Mouse (Mus musculus) hindbrain, embryonic 14.5 days (tissue): ENCODE results near the gene Mien1. TPM values are rescaled to one million over a fixed set of nuclear protein-coding genes. Genes with fewer than 3 reads are reported as not detected.

Source experiments
- ATAC-seq: fragments of 200-750 bp; cut with Nextera tagmentation; 2 replicates; pipeline ENCODE4 v1.8.0; 2017; ENCODE audit warnings: moderate number of reproducible peaks, mild to moderate bottlenecking, moderate TSS enrichment, moderate library complexity; ENCODE audit not compliant: low FRiP score
- DNase-seq: peaks from one replicate; pipeline ENCODE4 v3.0.0-alpha.2; 2015; ENCODE audit warnings: low spot score
- H3K27ac ChIP-seq: fragments of 300-500 bp; sonication (generic); 2 replicates; pipeline ENCODE4 v1.5.1; 2014; ENCODE audit warnings: mild to moderate bottlenecking, moderate library complexity
- H3K27me3 ChIP-seq: fragments of 300-500 bp; sonication (generic); 2 replicates; pipeline ENCODE4 v1.6.1; 2014; ENCODE audit warnings: mild to moderate bottlenecking, low read length, mixed read lengths; ENCODE audit not compliant: control insufficient read depth, insufficient read depth
- H3K36me3 ChIP-seq: fragments of 300-500 bp; sonication (generic); replicated peaks from 2 replicates; pipeline ENCODE4 v1.6.1; 2014; ENCODE audit not compliant: control insufficient read depth, insufficient read depth
- H3K4me1 ChIP-seq: fragments of 300-500 bp; sonication (generic); replicated peaks from 2 replicates; pipeline ENCODE4 v1.6.1; 2014; ENCODE audit warnings: antibody characterized with exemption, low read length, mixed read lengths; ENCODE audit not compliant: control insufficient read depth, insufficient read depth
- H3K4me2 ChIP-seq: fragments of 300-500 bp; sonication (generic); replicated peaks from 2 replicates; pipeline ENCODE4 v1.6.1; 2014; ENCODE audit warnings: mild to moderate bottlenecking, moderate library complexity
- H3K4me3 ChIP-seq: fragments of 300-500 bp; sonication (generic); replicated peaks from 2 replicates; pipeline ENCODE4 v1.5.1; 2014; ENCODE audit warnings: mild to moderate bottlenecking, low read length
- H3K9ac ChIP-seq: fragments of 300-500 bp; sonication (generic); 2 replicates; pipeline ENCODE4 v1.6.1; 2014
- H3K9me3 ChIP-seq: fragments of 300-500 bp; sonication (generic); 2 replicates; pipeline ENCODE4 v1.6.1; 2016; ENCODE audit warnings: low read length; ENCODE audit not compliant: control insufficient read depth
- WGBS: fragments of 180-500 bp; shearing (Covaris S2); extraction: QIAGEN DNeasy Blood & Tissue Kit; methylation state at CpG from one replicate; pipeline ENCODE4 v1.1.7; 2014; 5-methylcytosine and 5-hydroxymethylcytosine counted together
- polyA plus RNA-seq: library from polyadenylated mRNA; unstranded; fragments of >200 nt; fragmentation: Nextera tagmentation; extraction: Ambion mirVana; gene quantifications from 2 replicates; pipeline ENCODE4 v1.2.1, GENCODE M21; 2014

Mien1 gene
- polyA plus RNA-seq, 1 experiment from 2014 or later, result 256 TPM

- WGBS, result 96% methylated on average over 1 of the region's 1 CpGs
- H3K9ac ChIP-seq, result no peak overlapping the region
- no peaks in the 10 kb centered on the region for H3K9me3 ChIP-seq
- no peak overlapping the region for H3K4me2 ChIP-seq
- H3K36me3 ChIP-seq, result no peaks in the 10 kb centered on the region
- no peak for DNase-seq
- no peak for ATAC-seq
- H3K27ac ChIP-seq, result no peak overlapping the region
- H3K27me3 ChIP-seq, result peaks cover 36% of the 10 kb centered on the region
- H3K4me1 ChIP-seq, result no peaks in the 10 kb centered on the region; the same call in 1 of the 2 replicates
- H3K4me3 ChIP-seq, result no peak overlapping the region
These were observed 4.9 kb upstream of the Mien1 start for GRCm38 (mm10) chr11:98443688-98444087.

- Histone ChIP-seq H3K4me2 (peak overlapping the region; percentile 85; the same call in 1 of the 2 replicates), H3K4me1 (no peaks in the 10 kb centered on the region; the same call in 1 of the 2 replicates), H3K27me3 (no peaks in the 10 kb centered on the region), H3K9me3 (no peaks in the 10 kb centered on the region), H3K36me3 (peaks cover 15% of the 10 kb centered on the region; the same call in 1 of the 2 replicates), H3K9ac (no peak overlapping the region), H3K27ac (no peak overlapping the region), H3K4me3 (no peak overlapping the region)
- 89% methylated on average over 6 of the region's 6 CpGs for WGBS
- no peak for ATAC-seq
- DNase-seq, result no peak
These were observed 1.4 kb downstream of the Mien1 start for GRCm38 (mm10) chr11:98437441-98437840.

- H3K36me3 ChIP-seq, result peaks cover 15% of the 10 kb centered on the region; the same call in 1 of the 2 replicates
- WGBS, result 87% methylated on average over 9 of the region's 9 CpGs
- no peak for DNase-seq
- ATAC-seq, result no peak
- H3K4me3 ChIP-seq, result no peak overlapping the region
- H3K9ac ChIP-seq, result no peak overlapping the region
- no peak overlapping the region for H3K4me2 ChIP-seq
- no peaks in the 10 kb centered on the region for H3K27me3 ChIP-seq
- no peaks in the 10 kb centered on the region; the same call in 1 of the 2 replicates for H3K4me1 ChIP-seq
- H3K27ac ChIP-seq, result no peak overlapping the region
- H3K9me3 ChIP-seq, result no peaks in the 10 kb centered on the region
These were observed 3.1 kb downstream of the Mien1 start for GRCm38 (mm10) chr11:98435723-98436122.

- Histone ChIP-seq H3K36me3 (peaks cover 15% of the 10 kb centered on the region; the same call in 1 of the 2 replicates), H3K4me1 (no peaks in the 10 kb centered on the region), H3K27me3 (no peaks in the 10 kb centered on the region), H3K4me2 (no peak overlapping the region), H3K9ac (no peak overlapping the region), H3K9me3 (no peaks in the 10 kb centered on the region), H3K4me3 (no peak overlapping the region), H3K27ac (no peak overlapping the region)
- 85% methylated on average over 9 of the region's 9 CpGs for WGBS
- ATAC-seq (no peak), DNase-seq (no peak)
These were observed 6.9 kb downstream of the Mien1 start for GRCm38 (mm10) chr11:98431743-98432502.

GRCm38 (mm10) chr11:98428436-98428835, 10.4 kb downstream of the Mien1 start:
- Histone ChIP-seq H3K4me3 (no peak overlapping the region), H3K27me3 (no peaks in the 10 kb centered on the region), H3K9me3 (no peaks in the 10 kb centered on the region), H3K27ac (no peak overlapping the region), H3K36me3 (no peaks in the 10 kb centered on the region), H3K9ac (no peak overlapping the region), H3K4me2 (no peak overlapping the region), H3K4me1 (no peaks in the 10 kb centered on the region)
- WGBS, result 86% methylated on average over 5 of the region's 5 CpGs
- ATAC-seq (no peak), DNase-seq (no peak)

- Histone ChIP-seq H3K4me2 (no peak overlapping the region), H3K9me3 (no peaks in the 10 kb centered on the region), H3K27me3 (no peaks in the 10 kb centered on the region), H3K4me1 (no peaks in the 10 kb centered on the region), H3K9ac (no peak overlapping the region), H3K27ac (no peak overlapping the region), H3K36me3 (no peaks in the 10 kb centered on the region), H3K4me3 (no peak overlapping the region)
- WGBS, result 90% methylated on average over 7 of the region's 7 CpGs
- ATAC-seq, result no peak
- no peak for DNase-seq
These were observed 12.2 kb downstream of the Mien1 start for GRCm38 (mm10) chr11:98426592-98426991.

GRCm38 (mm10) chr11:98418939-98419547, 19.7 kb downstream of the Mien1 start:
- Histone ChIP-seq H3K9me3 (no peaks in the 10 kb centered on the region), H3K4me1 (no peaks in the 10 kb centered on the region), H3K4me2 (no peak overlapping the region), H3K36me3 (no peaks in the 10 kb centered on the region), H3K27me3 (no peaks in the 10 kb centered on the region), H3K4me3 (no peak overlapping the region), H3K9ac (no peak overlapping the region), H3K27ac (no peak overlapping the region)
- DNase-seq, result no peak
- WGBS, result 88% methylated on average over 10 of the region's 10 CpGs
- no peak for ATAC-seq

- no peak for DNase-seq
- H3K27ac ChIP-seq, result no peak overlapping the region
- 63% methylated on average over 6 of the region's 6 CpGs for WGBS
- ATAC-seq, result no peak
- 0 out of 2 replicates have a peak, but pooled peaks cover under 1% of the 10 kb centered on the region for H3K27me3 ChIP-seq
- H3K9ac ChIP-seq, result no peak overlapping the region
- H3K4me2 ChIP-seq, result no peak overlapping the region
- no peaks in the 10 kb centered on the region for H3K9me3 ChIP-seq
- no peaks in the 10 kb centered on the region for H3K36me3 ChIP-seq
- H3K4me3 ChIP-seq, result no peak overlapping the region
- H3K4me1 ChIP-seq, result peaks cover 3% of the 10 kb centered on the region; the same call in 1 of the 2 replicates
These were observed 20.5 kb downstream of the Mien1 start for GRCm38 (mm10) chr11:98418273-98418672.

- Histone ChIP-seq H3K9ac (no peak overlapping the region), H3K36me3 (no peaks in the 10 kb centered on the region), H3K4me3 (no peak overlapping the region), H3K4me2 (no peak overlapping the region), H3K27ac (no peak overlapping the region), H3K4me1 (peaks cover 14% of the 10 kb centered on the region; the same call in 1 of the 2 replicates), H3K9me3 (no peaks in the 10 kb centered on the region), H3K27me3 (peaks cover 9% of the 10 kb centered on the region; the same call in 1 of the 2 replicates)
- WGBS, result 89% methylated on average over 1 of the region's 1 CpGs
- ATAC-seq (no peak), DNase-seq (no peak)
These were observed 21.7 kb downstream of the Mien1 start for GRCm38 (mm10) chr11:98417074-98417473.
